Mouse (Mus musculus): ENCODE measurements around the gene Prss16. TPM values are rescaled to one million over a fixed set of nuclear protein-coding genes. Genes with fewer than 3 reads are reported as not detected.

The Prss16 gene
- polyA plus RNA-seq, 2 experiments, result 0.51 to 1.1 TPM

DNA sequence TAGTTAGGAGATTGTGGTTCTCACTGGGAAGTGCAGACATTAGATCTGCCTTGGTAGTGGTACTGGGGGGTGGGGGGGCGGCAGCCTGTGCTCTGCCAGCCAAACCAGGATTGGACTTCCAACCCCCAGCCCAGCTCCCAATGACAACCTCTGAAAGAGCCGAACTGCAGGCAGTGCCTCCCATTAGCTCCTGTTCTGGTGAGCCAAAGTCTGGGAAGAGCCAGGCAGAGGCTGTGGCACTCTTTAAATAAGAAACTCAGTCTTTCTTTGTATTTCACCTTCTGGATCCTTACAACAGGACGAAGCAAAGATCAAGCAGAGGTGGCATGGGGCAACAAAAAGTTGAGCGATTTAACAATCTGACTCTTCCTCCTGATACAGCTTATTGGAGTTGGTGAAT lies 10.4 kb downstream of the Prss16 start:
- H3K9ac ChIP-seq (ENCODE audit: low read depth, low read length, severe bottlenecking), result no peak overlapping the region

DNA sequence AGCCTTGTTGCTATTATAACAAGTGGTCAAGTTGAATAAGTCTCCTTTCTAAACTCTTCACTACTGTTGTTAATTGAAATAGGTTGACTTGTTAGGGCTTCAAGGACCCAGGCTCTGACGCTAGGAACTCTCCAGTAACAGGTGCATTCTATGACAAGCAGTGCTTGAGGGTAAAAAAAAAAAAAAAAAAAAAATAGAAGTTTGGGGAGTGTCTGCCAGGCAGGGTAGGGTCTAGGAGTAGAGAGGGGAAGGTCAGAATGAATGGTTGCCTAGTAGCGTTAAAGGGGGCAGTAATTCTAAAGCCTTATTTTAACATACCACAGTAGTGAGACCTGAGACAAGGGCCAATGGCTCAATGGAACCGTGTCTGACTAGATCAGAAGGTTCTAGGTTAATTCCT lies 11.1 kb downstream of the Prss16 start:
- H3K36me3 ChIP-seq (ENCODE audit: control insufficient read depth, insufficient read depth, low read length), result no peaks in the 10 kb centered on the region
- H3K4me1 ChIP-seq (ENCODE audit: control insufficient read depth, insufficient read depth, low read length), result peaks cover 4% of the 10 kb centered on the region; the same call in 1 of the 2 replicates
- H3K9me3 ChIP-seq (ENCODE audit: control insufficient read depth, low read length), result no peaks in the 10 kb centered on the region
- WGBS, result 19% methylated on average over 3 of the region's 3 CpGs
- no peak for ATAC-seq (ENCODE audit: low FRiP score, low read depth)
- no peak overlapping the region for H3K4me2 ChIP-seq (replicated peaks; ENCODE audit: low read depth, low read length, severe bottlenecking)
- H3K27ac ChIP-seq (replicated peaks; ENCODE audit: low read depth, low read length), result no peak overlapping the region
- H3K9ac ChIP-seq (ENCODE audit: low read depth, low read length, severe bottlenecking), result no peak overlapping the region
- TF ChIP-seq POLR2A (IDR thresholded peaks at IDR 0.05; ENCODE audit: borderline replicate concordance, extremely low read depth, insufficient read depth, insufficient read length), result no peak
- no peak overlapping the region for H3K4me3 ChIP-seq (replicated peaks; ENCODE audit: low read length)
- no peak for DNase-seq (ENCODE audit: low spot score)
- peaks cover 90% of the 10 kb centered on the region for H3K27me3 ChIP-seq (ENCODE audit: control insufficient read depth, insufficient read depth, low read length)

More for the DNA sequence above, 10.4 kb downstream of the Prss16 start:
- TF ChIP-seq POLR2A (IDR thresholded peaks at IDR 0.05; ENCODE audit: borderline replicate concordance, extremely low read depth, insufficient read depth, insufficient read length), result no peak
- Histone ChIP-seq H3K4me1 (ENCODE audit: control insufficient read depth, insufficient read depth, low read length) (peaks cover 4% of the 10 kb centered on the region; the same call in 1 of the 2 replicates), H3K27me3 (ENCODE audit: control insufficient read depth, insufficient read depth, low read length) (peaks cover 93% of the 10 kb centered on the region), H3K27ac (replicated peaks; ENCODE audit: low read depth, low read length) (no peak overlapping the region), H3K36me3 (ENCODE audit: control insufficient read depth, insufficient read depth, low read length) (no peaks in the 10 kb centered on the region), H3K9me3 (ENCODE audit: control insufficient read depth, low read length) (no peaks in the 10 kb centered on the region), H3K4me3 (replicated peaks; ENCODE audit: low read length) (no peak overlapping the region), H3K4me2 (replicated peaks; ENCODE audit: low read depth, low read length, severe bottlenecking) (no peak overlapping the region)
- DNase-seq (ENCODE audit: low spot score) (no peak), ATAC-seq (ENCODE audit: low FRiP score, low read depth) (no peak)
- 43% methylated on average over 4 of the region's 4 CpGs for WGBS

GRCm38 (mm10) chr13:21997821-21998220 lies 11.7 kb downstream of the Prss16 start:
- no peak overlapping the region for H3K4me2 ChIP-seq (replicated peaks; ENCODE audit: low read depth, low read length, severe bottlenecking)

DNA sequence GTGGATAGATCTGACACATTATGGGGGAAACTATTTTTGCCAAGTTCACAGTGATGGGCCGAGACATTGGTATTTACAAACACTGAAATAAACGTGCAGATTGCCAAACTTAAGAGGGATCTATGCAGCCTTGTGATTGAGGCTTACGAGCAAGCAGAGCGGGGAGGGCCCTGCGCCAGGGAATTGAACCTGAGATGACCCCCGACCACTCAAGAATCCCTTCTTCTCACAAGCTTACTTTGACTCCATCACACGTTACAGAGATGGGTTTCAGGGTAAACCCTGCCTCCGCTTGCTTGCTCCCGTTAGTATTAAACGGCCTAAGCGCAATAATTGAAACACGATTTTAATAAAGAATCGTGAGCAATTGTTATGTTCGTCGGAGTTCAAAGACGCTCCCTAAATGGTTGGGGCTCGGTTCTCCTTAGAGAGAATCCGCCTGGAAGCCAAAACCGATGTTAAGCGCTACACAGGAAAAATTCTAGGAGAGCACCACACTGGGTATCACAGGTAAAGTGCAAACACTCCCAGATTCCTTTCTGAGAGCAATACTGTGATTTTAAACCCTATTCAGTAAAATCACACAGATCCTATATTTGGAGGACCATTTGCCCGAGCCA lies 12.2 kb downstream of the Prss16 start:
- no peak for ATAC-seq (ENCODE audit: low FRiP score, low read depth)
- Histone ChIP-seq H3K9ac (ENCODE audit: low read depth, low read length, severe bottlenecking) (no peak overlapping the region), H3K4me1 (ENCODE audit: control insufficient read depth, insufficient read depth, low read length) (peaks cover 4% of the 10 kb centered on the region; the same call in 1 of the 2 replicates), H3K4me2 (replicated peaks; ENCODE audit: low read depth, low read length, severe bottlenecking) (peak overlapping the region; percentile 19; the same call in 1 of the 2 replicates), H3K27ac (replicated peaks; ENCODE audit: low read depth, low read length) (no peak overlapping the region), H3K4me3 (replicated peaks; ENCODE audit: low read length) (peak overlapping the region; percentile 13; the same call in 1 of the 2 replicates), H3K9me3 (ENCODE audit: control insufficient read depth, low read length) (no peaks in the 10 kb centered on the region), H3K27me3 (ENCODE audit: control insufficient read depth, insufficient read depth, low read length) (peaks cover 80% of the 10 kb centered on the region), H3K36me3 (ENCODE audit: control insufficient read depth, insufficient read depth, low read length) (no peaks in the 10 kb centered on the region)
- under 1% methylated on average over 21 of the region's 21 CpGs for WGBS
- no peak for DNase-seq (ENCODE audit: low spot score)
- TF ChIP-seq POLR2A (IDR thresholded peaks at IDR 0.05; ENCODE audit: borderline replicate concordance, extremely low read depth, insufficient read depth, insufficient read length), result no peak

More at GRCm38 (mm10) chr13:21997821-21998220, 11.7 kb downstream of the Prss16 start:
- Histone ChIP-seq H3K4me3 (replicated peaks; ENCODE audit: low read length) (no peak overlapping the region), H3K36me3 (ENCODE audit: control insufficient read depth, insufficient read depth, low read length) (no peaks in the 10 kb centered on the region), H3K9ac (ENCODE audit: low read depth, low read length, severe bottlenecking) (no peak overlapping the region), H3K27ac (replicated peaks; ENCODE audit: low read depth, low read length) (no peak overlapping the region), H3K27me3 (ENCODE audit: control insufficient read depth, insufficient read depth, low read length) (peaks cover 84% of the 10 kb centered on the region), H3K4me1 (ENCODE audit: control insufficient read depth, insufficient read depth, low read length) (peaks cover 4% of the 10 kb centered on the region; the same call in 1 of the 2 replicates), H3K9me3 (ENCODE audit: control insufficient read depth, low read length) (no peaks in the 10 kb centered on the region)
- no peak for TF ChIP-seq POLR2A (IDR thresholded peaks at IDR 0.05; ENCODE audit: borderline replicate concordance, extremely low read depth, insufficient read depth, insufficient read length)
- ATAC-seq (ENCODE audit: low FRiP score, low read depth) (no peak), DNase-seq (ENCODE audit: low spot score) (no peak)
- WGBS, result 15% methylated on average over 4 of the region's 4 CpGs

GRCm38 (mm10) chr13:21996840-21997185 lies 12.7 kb downstream of the Prss16 start:
- Histone ChIP-seq H3K9ac (ENCODE audit: low read depth, low read length, severe bottlenecking) (no peak overlapping the region), H3K27me3 (ENCODE audit: control insufficient read depth, insufficient read depth, low read length) (peaks cover 76% of the 10 kb centered on the region), H3K4me1 (ENCODE audit: control insufficient read depth, insufficient read depth, low read length) (peaks cover 4% of the 10 kb centered on the region; the same call in 1 of the 2 replicates), H3K36me3 (ENCODE audit: control insufficient read depth, insufficient read depth, low read length) (no peaks in the 10 kb centered on the region), H3K4me3 (replicated peaks; ENCODE audit: low read length) (peak overlapping the region; percentile 13; the same call in 1 of the 2 replicates), H3K27ac (replicated peaks; ENCODE audit: low read depth, low read length) (no peak overlapping the region), H3K4me2 (replicated peaks; ENCODE audit: low read depth, low read length, severe bottlenecking) (peak overlapping the region; percentile 19), H3K9me3 (ENCODE audit: control insufficient read depth, low read length) (no peaks in the 10 kb centered on the region)
- DNase-seq (ENCODE audit: low spot score) (no peak), ATAC-seq (ENCODE audit: low FRiP score, low read depth) (no peak)
- 3% methylated on average over 13 of the region's 13 CpGs for WGBS
- TF ChIP-seq POLR2A (IDR thresholded peaks at IDR 0.05; ENCODE audit: borderline replicate concordance, extremely low read depth, insufficient read depth, insufficient read length), result no peak
